Mouse (Mus musculus) c-Kit-positive CD71-negative TER-119-negative erythroid progenitor cells, embryonic 14.5 days (primary cell): ENCODE data around the gene Mrgpra1.
"Not testable (repeated sequence)": the region's sequence is repeated elsewhere in the genome, so short reads cannot be mapped to it uniquely, and the experiment has no call there.

Experiments
- DNase-seq: peaks from one replicate; pipeline ENCODE4 v3.0.0-alpha.2; 2013; ENCODE audit warnings: low read depth

Gene Mrgpra1

DNA sequence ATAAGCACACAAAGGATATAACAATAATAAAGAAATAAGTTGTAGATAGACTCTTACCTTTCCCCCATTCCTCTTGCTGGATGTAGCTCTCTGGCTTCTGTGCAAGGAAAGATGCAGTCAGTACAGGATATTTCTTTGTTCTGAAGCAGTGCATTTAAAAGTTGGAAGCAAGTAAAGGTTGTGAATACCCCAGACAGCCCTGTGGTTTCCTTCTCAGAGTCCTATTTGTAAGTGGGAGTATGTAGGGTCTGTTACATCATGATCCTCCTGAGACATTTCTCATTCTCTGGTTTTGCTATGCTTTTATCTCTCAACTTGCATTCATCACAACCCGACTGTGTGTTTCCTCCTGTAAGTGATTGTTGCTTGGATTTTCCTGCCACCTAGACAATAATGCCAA is at the start of gene Mrgpra1:
TSS of gene Mrgpra1 (minus strand) at position 101 of the 400 bp plus-strand sequence.
- DNase-seq, result no peak

DNA sequence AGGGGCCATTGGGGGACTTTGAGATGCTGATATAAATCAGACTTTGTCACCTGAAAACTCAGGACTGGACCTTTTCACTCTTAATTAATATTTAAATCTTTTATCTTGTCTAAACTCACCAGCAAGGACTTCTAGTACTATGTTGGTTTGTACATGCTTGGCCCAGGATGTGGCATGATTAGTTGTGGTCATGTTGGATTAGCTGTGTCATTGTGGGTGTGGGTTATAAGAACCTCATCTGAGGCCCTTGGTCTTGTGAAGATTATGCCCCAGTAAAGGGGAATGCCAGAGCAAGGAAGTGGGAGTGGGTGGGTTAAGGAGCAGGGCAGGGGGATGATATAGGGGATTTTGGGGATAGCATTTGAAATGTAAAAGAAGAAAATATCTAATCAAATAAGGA is 47.1 kb upstream of the Mrgpra1 start:
- DNase-seq, result no peak

DNA sequence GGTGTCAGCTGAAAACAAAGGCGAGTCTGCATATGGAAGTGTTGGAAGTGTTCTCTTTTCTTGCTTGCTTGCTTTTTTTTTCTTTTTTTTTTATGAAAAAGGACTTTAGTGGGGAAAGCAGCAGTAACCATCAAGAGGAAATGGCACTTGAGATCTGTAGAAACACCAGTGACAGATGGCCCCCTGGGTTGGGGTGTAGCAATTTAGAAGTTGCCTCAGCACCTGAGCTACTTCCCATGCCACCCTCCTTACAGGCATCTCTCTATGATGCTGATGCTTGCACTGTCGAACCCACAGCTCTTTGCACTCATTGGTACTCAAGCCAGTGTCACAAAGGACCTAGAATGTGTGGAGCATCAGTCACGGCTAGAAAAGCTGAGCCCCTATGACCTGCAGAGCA is 5.6 kb downstream of the Mrgpra1 start:
- DNase-seq, result no peak

DNA sequence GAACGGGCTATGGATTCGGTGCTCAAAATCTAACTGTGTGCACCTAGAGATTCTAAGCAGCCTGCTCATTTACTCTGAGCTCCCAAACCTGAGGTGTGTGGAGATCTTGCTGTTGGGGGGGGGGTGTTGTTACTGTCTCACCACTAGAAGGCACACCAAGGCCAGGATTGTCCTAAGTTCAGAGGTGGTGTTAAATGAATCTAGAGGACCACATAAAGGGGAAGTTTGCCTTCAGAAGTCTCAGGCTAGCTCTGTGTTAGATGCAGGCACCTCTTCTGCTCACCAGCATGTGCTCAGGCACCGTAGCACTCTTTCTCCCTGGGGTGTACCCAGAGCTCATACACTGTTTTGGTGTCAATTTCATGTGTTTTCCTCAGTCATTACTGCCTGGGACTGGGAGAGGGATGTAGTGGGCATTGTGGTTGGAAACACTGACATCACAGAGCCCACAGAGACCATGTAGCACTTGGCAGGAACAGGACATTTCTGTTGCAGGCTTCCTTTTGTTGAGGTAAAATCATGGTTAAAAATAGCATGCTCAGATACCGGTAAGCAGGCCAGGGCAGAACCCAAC is 8.0 kb downstream of the Mrgpra1 start:
- no peak for DNase-seq

DNA sequence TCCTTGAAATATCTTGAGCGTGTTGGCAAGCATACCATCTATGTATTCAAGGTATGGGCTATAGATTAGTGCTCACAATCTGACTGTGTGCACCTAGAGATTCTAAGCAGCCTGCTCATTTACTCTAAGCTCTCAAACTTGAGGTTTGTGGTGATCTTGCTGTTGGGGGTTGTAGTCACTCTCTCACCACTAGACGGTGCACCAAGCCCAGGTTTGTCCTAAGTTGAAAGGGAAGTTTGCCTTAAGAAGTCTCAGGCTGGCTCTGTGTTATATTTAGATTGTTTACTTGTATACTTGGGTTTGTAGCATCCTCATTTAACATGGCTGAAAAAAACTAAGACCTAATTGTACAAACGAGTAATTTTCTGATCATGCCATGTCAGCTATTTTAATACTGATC is 12.2 kb downstream of the Mrgpra1 start:
- DNase-seq, result not testable (repeated sequence)

DNA sequence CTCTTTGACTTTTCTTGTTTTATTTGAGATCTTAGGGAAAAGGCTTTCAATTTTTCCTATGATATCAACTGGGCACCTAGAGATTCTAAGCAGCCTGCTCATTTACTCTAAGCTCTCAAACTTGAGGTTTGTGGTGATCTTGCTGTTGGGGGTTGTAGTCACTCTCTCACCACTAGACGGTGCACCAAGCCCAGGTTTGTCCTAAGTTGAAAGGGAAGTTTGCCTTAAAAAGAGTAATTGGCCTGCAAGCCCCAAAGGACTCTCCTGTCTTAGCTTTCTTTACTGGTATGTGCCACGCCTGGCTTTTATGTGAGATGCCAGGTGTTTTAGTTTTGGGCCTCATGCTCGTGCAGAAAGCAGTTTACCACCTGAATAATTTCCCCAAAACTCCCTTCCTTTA is 12.7 kb downstream of the Mrgpra1 start:
- DNase-seq, result not testable (repeated sequence)

DNA sequence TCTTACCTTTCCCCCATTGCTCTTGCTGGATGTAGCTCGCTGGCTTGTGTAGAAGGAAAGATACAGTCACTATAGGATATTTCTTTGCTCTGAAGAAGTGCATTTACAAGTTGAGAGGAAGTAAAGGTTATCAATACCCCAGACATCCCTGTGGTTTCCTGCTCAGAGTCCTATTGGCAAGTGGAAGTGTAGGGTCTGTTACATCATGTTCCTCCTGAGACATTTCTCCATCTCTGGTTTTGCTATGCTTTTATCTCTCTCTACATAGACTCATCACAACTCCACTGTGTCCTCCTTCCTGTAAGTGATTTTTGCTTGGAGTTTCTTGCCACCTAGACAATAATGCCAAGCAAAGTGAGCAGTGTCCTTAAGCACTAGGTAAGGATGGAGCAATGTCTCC is 35.7 kb downstream of the Mrgpra1 start:
- no peak for DNase-seq

DNA sequence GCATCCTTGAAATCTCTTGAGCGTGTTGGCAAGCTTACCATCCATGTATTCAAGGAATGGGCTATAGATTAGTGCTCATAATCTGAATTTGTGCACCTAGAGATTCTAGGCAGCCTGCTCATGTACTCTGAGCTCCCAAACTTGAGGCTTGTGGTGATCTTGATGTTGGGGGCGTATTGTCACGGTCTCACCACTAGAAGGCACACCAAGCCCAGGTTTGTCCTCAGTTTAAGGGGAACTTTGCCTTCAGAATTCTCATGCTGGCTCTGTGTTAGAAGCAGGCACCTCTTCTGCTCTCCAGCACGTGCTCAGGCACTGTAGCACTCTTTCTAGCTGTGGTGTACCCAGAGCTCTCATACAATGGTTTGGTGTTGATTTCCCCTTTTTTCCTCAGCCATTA is 41.8 kb downstream of the Mrgpra1 start:
- DNase-seq, result no peak

DNA sequence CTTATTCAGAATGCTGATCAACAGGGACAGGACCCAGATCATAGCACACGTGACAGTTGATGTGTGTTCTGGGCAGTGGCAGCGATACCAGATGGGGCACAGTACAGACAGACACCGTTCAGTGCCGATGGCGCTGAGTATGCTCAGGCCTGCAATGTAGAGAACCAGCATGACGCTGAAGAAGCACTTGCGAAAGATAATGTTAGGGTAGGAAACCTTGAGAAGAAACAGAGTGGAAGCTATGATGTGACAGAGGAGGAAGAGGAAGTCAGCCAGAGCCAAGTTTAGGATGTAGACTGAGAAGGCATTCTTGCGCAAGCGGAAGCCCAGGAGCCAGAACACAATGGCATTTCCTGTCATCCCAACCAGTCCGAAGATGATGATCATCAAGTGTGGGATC is 44.2 kb downstream of the Mrgpra1 start:
- no peak for DNase-seq

DNA sequence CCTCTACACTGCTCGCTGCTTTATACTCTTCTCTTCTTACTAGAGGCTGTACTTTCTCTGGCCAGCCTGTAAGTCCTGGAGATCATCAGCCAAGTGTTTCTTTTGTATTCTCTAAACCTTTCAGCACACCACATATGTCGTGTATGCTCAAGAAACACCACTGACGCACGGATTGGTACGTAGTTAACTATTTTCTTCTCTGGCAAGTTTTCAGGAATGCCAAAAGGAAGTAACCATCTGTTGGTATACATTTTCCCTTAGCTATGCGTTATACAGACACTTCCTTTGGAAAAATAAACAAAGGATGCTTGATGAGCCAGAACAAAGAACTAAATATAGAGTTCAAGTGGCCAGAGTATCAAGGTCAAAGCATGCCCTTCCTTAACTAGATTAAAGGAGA is 49.4 kb downstream of the Mrgpra1 start:
- not testable (repeated sequence) for DNase-seq

DNA sequence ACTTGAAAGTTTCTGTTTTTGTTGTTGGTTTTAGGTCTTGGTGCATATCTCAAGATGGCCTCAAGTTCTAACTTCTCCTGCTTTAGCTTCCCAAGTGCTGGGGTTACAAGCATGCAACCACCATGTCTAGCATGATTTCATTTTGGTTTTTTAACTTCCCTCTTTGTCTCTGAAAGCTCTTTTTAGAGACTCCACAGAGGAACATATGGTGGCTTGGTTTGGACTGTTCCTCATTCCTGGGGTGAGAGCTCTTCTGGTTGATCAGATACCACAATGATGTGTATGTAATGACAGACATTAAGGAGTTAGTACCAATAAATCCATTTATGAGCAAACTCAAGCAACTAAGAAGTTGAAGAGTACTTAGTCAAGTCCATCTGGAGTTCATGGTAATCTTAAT is 54.4 kb downstream of the Mrgpra1 start:
- DNase-seq, result not testable (repeated sequence)
